Mouse (Mus musculus) lung, adult 2 months (tissue): ENCODE results near the gene Mical3.

Experiments
- CTCF ChIP-seq: fragments of 200-500 bp; IDR thresholded peaks from 2 replicates; pipeline ENCODE4 v1.5.1; 2011; ENCODE audit warnings: mild to moderate bottlenecking, low read length, control low read depth; ENCODE audit not compliant: insufficient read depth
- POLR2A ChIP-seq: fragments of 200-500 bp; IDR thresholded peaks from 2 replicates; pipeline ENCODE4 v1.6.1; 2011; ENCODE audit warnings: low read depth, mild to moderate bottlenecking, control low read depth, low read length, borderline replicate concordance; ENCODE audit errors: extremely low read depth

DNA sequence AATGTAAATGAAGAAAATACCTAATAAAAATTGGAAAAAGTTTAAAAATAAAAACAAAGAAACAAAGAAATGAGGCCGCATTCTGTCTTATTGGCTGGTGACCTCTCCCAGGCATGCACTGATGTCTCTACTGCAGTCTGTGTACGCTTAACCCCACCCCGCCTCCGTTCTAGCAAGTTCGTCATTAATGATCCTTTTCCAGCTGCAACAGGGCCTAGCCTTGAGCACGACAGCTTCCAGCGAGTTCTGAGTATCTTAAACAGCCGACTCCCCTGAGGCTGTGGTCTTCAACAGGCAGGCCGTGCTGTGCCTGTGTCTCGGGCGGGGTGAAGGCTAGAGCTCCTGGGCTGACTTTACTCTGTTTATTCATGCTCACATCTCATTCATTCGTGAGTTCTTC, 154.7 kb downstream of the Mical3 start:
- no peak for TF ChIP-seq CTCF
- no peak for TF ChIP-seq POLR2A
